18 mouse cellular contexts compared by ENCODE assay signal in the genomic region with DNA sequence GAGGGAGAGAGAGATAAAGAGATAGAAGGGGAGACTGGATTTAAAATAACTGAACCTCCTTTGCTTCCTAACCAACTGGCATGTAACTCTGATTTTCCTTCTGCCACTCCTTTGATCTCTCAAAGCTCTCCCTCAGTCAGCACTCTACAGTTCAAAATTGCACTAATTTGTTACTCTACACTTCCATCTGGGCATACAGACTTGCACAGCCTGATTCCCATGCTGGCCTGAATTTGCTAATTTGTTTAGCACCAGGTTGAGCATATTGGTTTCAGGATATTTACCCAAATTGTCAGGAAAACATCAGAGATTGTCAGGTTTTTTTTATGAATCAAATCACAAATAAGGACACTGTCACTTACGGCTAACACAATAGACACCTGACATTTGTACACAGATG.
DNase-seq lines count a peak whose midpoint lies in the region; ATAC-seq and TF ChIP-seq lines count a peak whose summit lies in the region.
"Had no signal": no experiment of that assay in that cellular context is flagged by ENCODE, and none has a peak within 500 bp of the region (broad histone marks: within the 10 kb centered on the region; RNA-seq: fewer than 3 reads in every experiment).

No protein-coding gene starts in this region.

- no peaks in the 10 kb centered on the region for H3K27me3 ChIP-seq in forebrain, embryonic 14.5 days (replicated peaks; ENCODE audit: control insufficient read depth, insufficient read depth, low read length)
- no peaks in the 10 kb centered on the region for H3K27me3 ChIP-seq in forebrain, embryonic 11.5 days (ENCODE audit: control insufficient read depth, insufficient read depth, low read length)
- H3K27me3 ChIP-seq: embryonic facial prominence, embryonic 12.5 days; hindbrain, embryonic 12.5 days had no signal

- no peaks in the 10 kb centered on the region for H3K4me1 ChIP-seq in forebrain, embryonic 14.5 days (ENCODE audit: control insufficient read depth, insufficient read depth, low read length)
- H3K4me1 ChIP-seq in forebrain, embryonic 11.5 days (replicated peaks; ENCODE audit: control insufficient read depth, insufficient read depth, low read length) = no peaks in the 10 kb centered on the region
- H3K4me1 ChIP-seq: embryonic facial prominence, embryonic 12.5 days; hindbrain, embryonic 12.5 days had no signal

- H3K36me3 ChIP-seq in forebrain, embryonic 14.5 days (ENCODE audit: control insufficient read depth, insufficient read depth, low read length) = no peaks in the 10 kb centered on the region
- H3K36me3 ChIP-seq in forebrain, embryonic 11.5 days (ENCODE audit: control insufficient read depth, insufficient read depth, low read length) = no peaks in the 10 kb centered on the region
- H3K36me3 ChIP-seq: embryonic facial prominence, embryonic 12.5 days; hindbrain, embryonic 12.5 days had no signal

- peak; percentile 67 for DNase-seq in forebrain, embryonic 14.5 days (ENCODE audit: low spot score)
- DNase-seq in forebrain, embryonic 11.5 days (ENCODE audit: low spot score) = no peak
- peak; percentile 65 for DNase-seq in brain, embryonic 14.5 days (ENCODE audit: low read depth)
- peak; percentile 14 for DNase-seq in layer of hippocampus, adult 9-11 months
- no peak for DNase-seq in adrenal gland, postnatal 36 days
- no peak for DNase-seq in c-Kit-positive CD71-positive TER-119-positive erythroid progenitor cells, embryonic 14.5 days (ENCODE audit: low spot score)
- no peak for DNase-seq in kidney, postnatal 4 days
- DNase-seq: adrenal gland, postnatal 10 days; cerebellum, adult 11-12 months; cerebellum, adult 9-10 months; cerebellum, postnatal 25 days; gastrocnemius, postnatal 36 days; heart, adult 11 months; heart, postnatal 10 days; heart, postnatal 4 days had no signal

- H3K27ac ChIP-seq in forebrain, embryonic 14.5 days (ENCODE audit: low read depth, low read length) = no peak overlapping the region
- H3K27ac ChIP-seq in forebrain, embryonic 11.5 days (ENCODE audit: low read depth, low read length) = no peak overlapping the region
- H3K27ac ChIP-seq: embryonic facial prominence, embryonic 12.5 days; hindbrain, embryonic 12.5 days had no signal

- no peak overlapping the region for H3K4me2 ChIP-seq in forebrain, embryonic 14.5 days (ENCODE audit: low read length)
- no peak overlapping the region for H3K4me2 ChIP-seq in forebrain, embryonic 11.5 days (ENCODE audit: low read depth, low read length, severe bottlenecking)
- H3K4me2 ChIP-seq: embryonic facial prominence, embryonic 12.5 days; hindbrain, embryonic 12.5 days had no signal

- H3K9ac ChIP-seq in forebrain, embryonic 14.5 days (ENCODE audit: low read length) = no peak overlapping the region
- H3K9ac ChIP-seq in forebrain, embryonic 11.5 days (ENCODE audit: low read length) = no peak overlapping the region
- H3K9ac ChIP-seq: embryonic facial prominence, embryonic 12.5 days; hindbrain, embryonic 12.5 days had no signal

- H3K9me3 ChIP-seq in forebrain, embryonic 14.5 days (replicated peaks; ENCODE audit: control insufficient read depth, low read length) = no peaks in the 10 kb centered on the region
- H3K9me3 ChIP-seq in forebrain, embryonic 11.5 days (ENCODE audit: control insufficient read depth, low read length) = no peaks in the 10 kb centered on the region
- H3K9me3 ChIP-seq: embryonic facial prominence, embryonic 12.5 days; hindbrain, embryonic 12.5 days had no signal

- peak; percentile 67; the same call in 1 of the 2 replicates for ATAC-seq in forebrain, embryonic 14.5 days
- no peak for ATAC-seq in forebrain, embryonic 11.5 days (replicated peaks; ENCODE audit: low FRiP score)
- ATAC-seq: hindbrain, embryonic 16.5 days had no signal

- no peak overlapping the region for H3K4me3 ChIP-seq in forebrain, embryonic 14.5 days (ENCODE audit: low read depth, low read length)
- no peak overlapping the region for H3K4me3 ChIP-seq in forebrain, embryonic 11.5 days (ENCODE audit: low read depth, low read length)
- H3K4me3 ChIP-seq: embryonic facial prominence, embryonic 12.5 days; hindbrain, embryonic 12.5 days had no signal

- TF ChIP-seq CTCF in brain, embryonic 14.5 days (IDR thresholded peaks at IDR 0.05; ENCODE audit: borderline replicate concordance, extremely low read depth, insufficient read depth, insufficient read length) = no peak

- 78% methylated on average over 1 of the region's 1 CpGs for WGBS in forebrain, embryonic 14.5 days
- 93% methylated on average over 1 of the region's 1 CpGs for WGBS in forebrain, embryonic 11.5 days

- TF ChIP-seq POLR2A in brain, embryonic 14.5 days (IDR thresholded peaks at IDR 0.05; ENCODE audit: borderline replicate concordance, extremely low read depth, insufficient read depth, insufficient read length, poor library complexity, severe bottlenecking) = no peak

Comparison
In these comparisons a context has a peak if more than half of its experiments do, and no peak if none do; other contexts are left out.
1. DNase-seq: peak in forebrain, embryonic 14.5 days (single experiment), brain, embryonic 14.5 days (single experiment) and layer of hippocampus, adult 9-11 months (single experiment); none in forebrain, embryonic 11.5 days (single experiment), adrenal gland, postnatal 36 days (0 of 2), c-Kit-positive CD71-positive TER-119-positive erythroid progenitor cells, embryonic 14.5 days (single experiment) and kidney, postnatal 4 days (0 of 2).